Comparison of ENCODE assay signal across 25 mouse cellular contexts in genomic region chr5:101032147-101032900, GRCm38 (mm10).
DNase-seq lines count a peak whose midpoint lies in the region; ATAC-seq and TF ChIP-seq lines count a peak whose summit lies in the region.
"Had no signal": no experiment of that assay in that cellular context is flagged by ENCODE, and none has a peak within 500 bp of the region (broad histone marks: within the 10 kb centered on the region; RNA-seq: fewer than 3 reads in every experiment).

No protein-coding gene starts in this region.

- no peak overlapping the region for H3K4me2 ChIP-seq in hindbrain, embryonic 12.5 days (replicated peaks)
- no peak overlapping the region for H3K4me2 ChIP-seq in embryonic facial prominence, embryonic 14.5 days (ENCODE audit: low read depth, low read length)
- H3K4me2 ChIP-seq in hindbrain, embryonic 16.5 days (ENCODE audit: low read length), result no peak overlapping the region
- no peak overlapping the region for H3K4me2 ChIP-seq in midbrain, postnatal 0 days (ENCODE audit: low read depth, low read length, poor library complexity, severe bottlenecking)
- H3K4me2 ChIP-seq: embryonic facial prominence, embryonic 12.5 days; limb, embryonic 12.5 days; liver, embryonic 11.5 days; midbrain, embryonic 12.5 days had no signal

- H3K27ac ChIP-seq in hindbrain, embryonic 12.5 days, result no peak overlapping the region
- H3K27ac ChIP-seq in hindbrain, embryonic 10.5 days, result no peak overlapping the region
- no peak overlapping the region for H3K27ac ChIP-seq in embryonic facial prominence, embryonic 14.5 days (replicated peaks; ENCODE audit: low read depth, low read length)
- peak overlapping the region; percentile 42; the same call in 1 of the 2 replicates for H3K27ac ChIP-seq in hindbrain, embryonic 16.5 days (ENCODE audit: low read depth, low read length)
- 0 out of 2 replicates have a peak overlapping the region, but pooled peaks have one; percentile 21 for H3K27ac ChIP-seq in midbrain, postnatal 0 days (ENCODE audit: low read depth, low read length)
- H3K27ac ChIP-seq: embryonic facial prominence, embryonic 12.5 days; kidney, postnatal 0 days; layer of hippocampus, adult 2 months; limb, embryonic 12.5 days; macrophage; midbrain, embryonic 12.5 days had no signal

- no peaks in the 10 kb centered on the region for H3K36me3 ChIP-seq in hindbrain, embryonic 12.5 days
- H3K36me3 ChIP-seq in hindbrain, embryonic 10.5 days, result no peaks in the 10 kb centered on the region
- H3K36me3 ChIP-seq in embryonic facial prominence, embryonic 14.5 days (ENCODE audit: control insufficient read depth, insufficient read depth, low read length), result no peaks in the 10 kb centered on the region
- H3K36me3 ChIP-seq in hindbrain, embryonic 16.5 days (ENCODE audit: control insufficient read depth, insufficient read depth, low read length), result no peaks in the 10 kb centered on the region
- H3K36me3 ChIP-seq in midbrain, postnatal 0 days (ENCODE audit: insufficient read depth, low read length), result no peaks in the 10 kb centered on the region
- H3K36me3 ChIP-seq: embryonic facial prominence, embryonic 12.5 days; limb, embryonic 12.5 days; midbrain, embryonic 12.5 days had no signal

- no peaks in the 10 kb centered on the region; the same call in 1 of the 2 replicates for H3K4me1 ChIP-seq in hindbrain, embryonic 12.5 days
- no peaks in the 10 kb centered on the region for H3K4me1 ChIP-seq in hindbrain, embryonic 10.5 days (replicated peaks)
- H3K4me1 ChIP-seq in embryonic facial prominence, embryonic 14.5 days (ENCODE audit: control insufficient read depth, insufficient read depth, low read length), result no peaks in the 10 kb centered on the region
- H3K4me1 ChIP-seq in hindbrain, embryonic 16.5 days (ENCODE audit: control insufficient read depth, insufficient read depth, low read depth, low read length), result peaks cover 6% of the 10 kb centered on the region
- no peaks in the 10 kb centered on the region; the same call in 1 of the 2 replicates for H3K4me1 ChIP-seq in midbrain, postnatal 0 days (ENCODE audit: insufficient read depth, low read length)
- H3K4me1 ChIP-seq: embryonic facial prominence, embryonic 12.5 days; limb, embryonic 12.5 days had no signal

- ATAC-seq in hindbrain, embryonic 12.5 days (ENCODE audit: low FRiP score), result peak; percentile 61; the same call in 1 of the 2 replicates
- ATAC-seq in embryonic facial prominence, embryonic 14.5 days (ENCODE audit: low read depth), result no peak
- ATAC-seq in hindbrain, embryonic 16.5 days, result peak; percentile 76
- ATAC-seq in midbrain, postnatal 0 days (ENCODE audit: low FRiP score), result no peak
- ATAC-seq: activated CD4-positive, CD25-positive, alpha-beta regulatory T cell, adult 4 months; liver, postnatal 0 days; lung, postnatal 0 days had no signal

- H3K4me3 ChIP-seq in hindbrain, embryonic 12.5 days, result no peak overlapping the region
- no peak overlapping the region for H3K4me3 ChIP-seq in hindbrain, embryonic 10.5 days
- H3K4me3 ChIP-seq in embryonic facial prominence, embryonic 14.5 days (ENCODE audit: low read depth, low read length), result no peak overlapping the region
- H3K4me3 ChIP-seq in hindbrain, embryonic 16.5 days (ENCODE audit: low read length), result no peak overlapping the region
- H3K4me3 ChIP-seq in midbrain, postnatal 0 days (ENCODE audit: low read depth, low read length), result no peak overlapping the region
- H3K4me3 ChIP-seq: embryonic facial prominence, embryonic 12.5 days; erythroblast, embryonic 14.5 days; layer of hippocampus, adult 2 months; limb, embryonic 12.5 days; midbrain, embryonic 12.5 days had no signal

- H3K9ac ChIP-seq in hindbrain, embryonic 12.5 days, result no peak overlapping the region
- no peak overlapping the region for H3K9ac ChIP-seq in embryonic facial prominence, embryonic 14.5 days (ENCODE audit: low read depth, low read length)
- H3K9ac ChIP-seq in hindbrain, embryonic 16.5 days (ENCODE audit: low read depth, low read length), result no peak overlapping the region
- 0 out of 2 replicates have a peak overlapping the region, but pooled peaks have one; percentile 33 for H3K9ac ChIP-seq in midbrain, postnatal 0 days (replicated peaks; ENCODE audit: low read length, poor library complexity, severe bottlenecking)
- H3K9ac ChIP-seq: embryonic facial prominence, embryonic 12.5 days; limb, embryonic 12.5 days; liver, postnatal 0 days; midbrain, embryonic 12.5 days had no signal

- no peak for TF ChIP-seq CTCF in midbrain, postnatal 0 days (IDR thresholded peaks at IDR 0.05)

- WGBS in hindbrain, embryonic 12.5 days, result 59% methylated on average over 12 of the region's 12 CpGs
- WGBS in hindbrain, embryonic 10.5 days, result 79% methylated on average over 12 of the region's 12 CpGs
- WGBS in embryonic facial prominence, embryonic 14.5 days, result 61% methylated on average over 12 of the region's 12 CpGs
- 50% methylated on average over 12 of the region's 12 CpGs for WGBS in hindbrain, embryonic 16.5 days
- WGBS in midbrain, postnatal 0 days, result 33% methylated on average over 12 of the region's 12 CpGs

- no peak for DNase-seq in hindbrain, embryonic 10.5 days (ENCODE audit: low spot score)
- DNase-seq in embryonic facial prominence, embryonic 14.5 days (ENCODE audit: low spot score), result peak; percentile 26
- DNase-seq in midbrain, postnatal 0 days (ENCODE audit: low spot score), result peak; percentile 24
- DNase-seq in adrenal gland, adult 8-10 months, result no peak
- DNase-seq in urinary bladder, adult 2 months (ENCODE audit: low spot score), result no peak
- DNase-seq: adrenal gland, postnatal 14 days; cerebellum, adult 11 months; cerebellum, adult 9-11 months; gastrocnemius, postnatal 25 days; heart, postnatal 36 days; kidney, adult 2 months; liver, postnatal 0 days; right cerebral cortex, postnatal 14 days had no signal

- H3K9me3 ChIP-seq in hindbrain, embryonic 12.5 days (replicated peaks), result no peaks in the 10 kb centered on the region
- no peaks in the 10 kb centered on the region for H3K9me3 ChIP-seq in hindbrain, embryonic 10.5 days
- H3K9me3 ChIP-seq in embryonic facial prominence, embryonic 14.5 days (ENCODE audit: control insufficient read depth, low read length), result no peaks in the 10 kb centered on the region
- no peaks in the 10 kb centered on the region for H3K9me3 ChIP-seq in hindbrain, embryonic 16.5 days (ENCODE audit: control insufficient read depth, low read length)
- no peaks in the 10 kb centered on the region for H3K9me3 ChIP-seq in midbrain, postnatal 0 days (ENCODE audit: low read length)
- H3K9me3 ChIP-seq: embryonic facial prominence, embryonic 12.5 days; limb, embryonic 12.5 days; midbrain, embryonic 12.5 days had no signal

- peaks cover 8% of the 10 kb centered on the region; the same call in 1 of the 2 replicates for H3K27me3 ChIP-seq in hindbrain, embryonic 12.5 days
- H3K27me3 ChIP-seq in hindbrain, embryonic 10.5 days (ENCODE audit: insufficient read depth, poor library complexity, severe bottlenecking), result 0 out of 2 replicates have a peak, but pooled peaks cover 9% of the 10 kb centered on the region
- no peaks in the 10 kb centered on the region for H3K27me3 ChIP-seq in embryonic facial prominence, embryonic 14.5 days (replicated peaks; ENCODE audit: control insufficient read depth, insufficient read depth, low read length)
- no peaks in the 10 kb centered on the region for H3K27me3 ChIP-seq in hindbrain, embryonic 16.5 days (replicated peaks; ENCODE audit: control insufficient read depth, insufficient read depth, low read length)
- H3K27me3 ChIP-seq in midbrain, postnatal 0 days (ENCODE audit: insufficient read depth, low read length), result 0 out of 2 replicates have a peak, but pooled peaks cover 4% of the 10 kb centered on the region
- H3K27me3 ChIP-seq: embryonic facial prominence, embryonic 12.5 days; limb, embryonic 12.5 days; midbrain, embryonic 12.5 days had no signal

Comparison
In these comparisons a context has a peak if more than half of its experiments do, and no peak if none do; other contexts are left out.
1. H3K27ac ChIP-seq: peak in hindbrain, embryonic 16.5 days (single experiment) and midbrain, postnatal 0 days (single experiment); none in hindbrain, embryonic 12.5 days (single experiment), hindbrain, embryonic 10.5 days (single experiment) and embryonic facial prominence, embryonic 14.5 days (single experiment).
2. ATAC-seq: peak in hindbrain, embryonic 12.5 days (single experiment) and hindbrain, embryonic 16.5 days (single experiment); none in embryonic facial prominence, embryonic 14.5 days (single experiment) and midbrain, postnatal 0 days (single experiment).
3. DNase-seq: peak in embryonic facial prominence, embryonic 14.5 days (single experiment) and midbrain, postnatal 0 days (single experiment); none in hindbrain, embryonic 10.5 days (single experiment), adrenal gland, adult 8-10 months (single experiment) and urinary bladder, adult 2 months (single experiment).